ENCODE assay signal across 17 mouse cellular contexts in the genomic region with DNA sequence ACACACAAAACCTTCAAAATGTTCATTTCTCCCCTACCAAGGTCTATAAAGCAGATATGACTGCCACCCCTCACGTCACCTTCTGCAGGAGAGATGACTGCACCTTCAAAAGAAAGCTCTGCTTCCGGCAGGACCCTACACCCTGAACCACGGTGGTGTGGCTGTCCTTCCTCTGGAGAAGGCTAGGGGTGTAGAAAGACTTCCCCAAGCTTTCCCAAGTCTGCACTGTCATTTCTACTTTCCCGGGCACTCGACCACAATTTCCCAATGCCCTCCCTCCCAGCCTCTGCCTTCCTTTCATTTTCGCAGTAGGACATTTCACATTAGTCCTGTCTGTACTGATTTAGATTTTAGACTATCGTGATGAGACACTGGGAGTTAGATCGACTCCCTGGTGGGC. TPM values are rescaled to one million over a fixed set of nuclear protein-coding genes. Genes with fewer than 3 reads are reported as not detected.
DNase-seq lines count a peak whose midpoint lies in the region; ATAC-seq lines count a peak whose summit lies in the region.
"Had no signal": no experiment of that assay in that cellular context is flagged by ENCODE, and none has a peak within 500 bp of the region (broad histone marks: within the 10 kb centered on the region; RNA-seq: fewer than 3 reads in every experiment).

No protein-coding gene starts in this region.

- H3K9ac ChIP-seq in embryonic facial prominence, embryonic 14.5 days (ENCODE audit: low read depth, low read length) = 0 out of 2 replicates have a peak overlapping the region, but pooled peaks have one; percentile 6
- no peak overlapping the region for H3K9ac ChIP-seq in midbrain, embryonic 11.5 days (ENCODE audit: low read length)
- no peak overlapping the region for H3K9ac ChIP-seq in midbrain, embryonic 15.5 days
- H3K9ac ChIP-seq: embryonic facial prominence, embryonic 13.5 days; forebrain, embryonic 13.5 days; limb, embryonic 15.5 days had no signal

- H3K9me3 ChIP-seq in embryonic facial prominence, embryonic 14.5 days (ENCODE audit: control insufficient read depth, low read length) = no peaks in the 10 kb centered on the region
- H3K9me3 ChIP-seq in embryonic facial prominence, embryonic 10.5 days = no peaks in the 10 kb centered on the region
- H3K9me3 ChIP-seq in midbrain, embryonic 11.5 days (ENCODE audit: control insufficient read depth, low read length) = no peaks in the 10 kb centered on the region
- no peaks in the 10 kb centered on the region for H3K9me3 ChIP-seq in midbrain, embryonic 15.5 days
- H3K9me3 ChIP-seq: embryonic facial prominence, embryonic 13.5 days; forebrain, embryonic 13.5 days; limb, embryonic 15.5 days had no signal

- H3K4me2 ChIP-seq in embryonic facial prominence, embryonic 14.5 days (ENCODE audit: low read depth, low read length) = no peak overlapping the region
- no peak overlapping the region for H3K4me2 ChIP-seq in midbrain, embryonic 11.5 days
- H3K4me2 ChIP-seq in midbrain, embryonic 15.5 days = no peak overlapping the region
- H3K4me2 ChIP-seq: embryonic facial prominence, embryonic 13.5 days; forebrain, embryonic 13.5 days; limb, embryonic 15.5 days had no signal

- no peaks in the 10 kb centered on the region for H3K27me3 ChIP-seq in embryonic facial prominence, embryonic 14.5 days (replicated peaks; ENCODE audit: control insufficient read depth, insufficient read depth, low read length)
- peaks cover 12% of the 10 kb centered on the region; the same call in 1 of the 2 replicates for H3K27me3 ChIP-seq in embryonic facial prominence, embryonic 10.5 days (replicated peaks; ENCODE audit: low read depth, poor library complexity, severe bottlenecking)
- no peaks in the 10 kb centered on the region for H3K27me3 ChIP-seq in midbrain, embryonic 11.5 days (ENCODE audit: control insufficient read depth, insufficient read depth, low read length)
- no peaks in the 10 kb centered on the region for H3K27me3 ChIP-seq in midbrain, embryonic 15.5 days (replicated peaks)

- WGBS in embryonic facial prominence, embryonic 14.5 days = 39% methylated on average over 8 of the region's 8 CpGs
- WGBS in embryonic facial prominence, embryonic 10.5 days = 47% methylated on average over 8 of the region's 8 CpGs
- 49% methylated on average over 8 of the region's 8 CpGs for WGBS in midbrain, embryonic 11.5 days
- 45% methylated on average over 8 of the region's 8 CpGs for WGBS in midbrain, embryonic 15.5 days

- no peak for DNase-seq in embryonic facial prominence, embryonic 14.5 days (ENCODE audit: low spot score)
- no peak for DNase-seq in embryonic facial prominence, embryonic 10.5 days (ENCODE audit: low spot score)
- DNase-seq in midbrain, embryonic 11.5 days (ENCODE audit: low spot score, missing footprints) = peak; percentile 67
- DNase-seq in neural tube, embryonic 10.5 days (ENCODE audit: extremely low spot score, low spot score) = no peak
- no peak for DNase-seq in thymus, postnatal 36 days
- DNase-seq: adrenal gland, postnatal 25 days; cerebellum, postnatal 14 days; heart, adult 18-20 months; heart, postnatal 14 days; kidney, adult 2 months had no signal

- H3K4me1 ChIP-seq in embryonic facial prominence, embryonic 14.5 days (ENCODE audit: control insufficient read depth, insufficient read depth, low read length) = peaks cover 4% of the 10 kb centered on the region
- peaks cover 10% of the 10 kb centered on the region for H3K4me1 ChIP-seq in embryonic facial prominence, embryonic 10.5 days
- peaks cover 5% of the 10 kb centered on the region; the same call in 1 of the 2 replicates for H3K4me1 ChIP-seq in midbrain, embryonic 11.5 days (ENCODE audit: control insufficient read depth, insufficient read depth, low read length)
- H3K4me1 ChIP-seq in midbrain, embryonic 15.5 days = peaks cover 11% of the 10 kb centered on the region
- H3K4me1 ChIP-seq: limb, embryonic 15.5 days had no signal

- peaks cover 5% of the 10 kb centered on the region for H3K36me3 ChIP-seq in embryonic facial prominence, embryonic 14.5 days (ENCODE audit: control insufficient read depth, insufficient read depth, low read length)
- H3K36me3 ChIP-seq in embryonic facial prominence, embryonic 10.5 days (replicated peaks) = peaks cover 11% of the 10 kb centered on the region
- H3K36me3 ChIP-seq in midbrain, embryonic 11.5 days (ENCODE audit: control insufficient read depth, insufficient read depth, low read length) = no peaks in the 10 kb centered on the region
- no peaks in the 10 kb centered on the region for H3K36me3 ChIP-seq in midbrain, embryonic 15.5 days (replicated peaks)

- H3K27ac ChIP-seq in embryonic facial prominence, embryonic 14.5 days (replicated peaks; ENCODE audit: low read depth, low read length) = no peak overlapping the region
- H3K27ac ChIP-seq in embryonic facial prominence, embryonic 10.5 days (replicated peaks) = no peak overlapping the region
- no peak overlapping the region for H3K27ac ChIP-seq in midbrain, embryonic 11.5 days (ENCODE audit: low read depth, low read length)
- H3K27ac ChIP-seq in midbrain, embryonic 15.5 days = no peak overlapping the region
- H3K27ac ChIP-seq: embryonic facial prominence, embryonic 13.5 days; forebrain, embryonic 13.5 days; limb, embryonic 15.5 days had no signal

- ATAC-seq in embryonic facial prominence, embryonic 14.5 days (ENCODE audit: low read depth) = no peak
- ATAC-seq in midbrain, embryonic 11.5 days (ENCODE audit: low FRiP score) = no peak
- no peak for ATAC-seq in midbrain, embryonic 15.5 days (replicated peaks)
- ATAC-seq in granulocyte monocyte progenitor cell, adult 5-6 weeks (replicated peaks; ENCODE audit: poor library complexity, severe bottlenecking) = peak; percentile 80
- ATAC-seq in megakaryocyte progenitor cell, adult 5-6 weeks (replicated peaks; ENCODE audit: poor library complexity) = peak; percentile 47
- ATAC-seq: hindbrain, embryonic 16.5 days had no signal

- H3K4me3 ChIP-seq in embryonic facial prominence, embryonic 14.5 days (ENCODE audit: low read depth, low read length) = no peak overlapping the region
- no peak overlapping the region for H3K4me3 ChIP-seq in embryonic facial prominence, embryonic 10.5 days
- no peak overlapping the region for H3K4me3 ChIP-seq in midbrain, embryonic 11.5 days (ENCODE audit: low read depth, low read length)
- H3K4me3 ChIP-seq in midbrain, embryonic 15.5 days = no peak overlapping the region
- H3K4me3 ChIP-seq: embryonic facial prominence, embryonic 13.5 days; forebrain, embryonic 13.5 days; limb, embryonic 15.5 days had no signal

RNA-seq across cellular contexts. Expression of a gene that starts 1.2 kb away (rescaled TPM):
- 22.6 and 23.5 TPM in 2 replicates for polyA plus RNA-seq in embryonic facial prominence, embryonic 14.5 days (2014; fragmentation: Nextera tagmentation; extraction: Ambion mirVana)
- polyA plus RNA-seq in embryonic facial prominence, embryonic 10.5 days (2016; fragmentation: Nextera tagmentation; extraction: Ambion mirVana) = 24.6 and 25.0 TPM in 2 replicates
- polyA plus RNA-seq in midbrain, embryonic 11.5 days (2014; fragmentation: Nextera tagmentation; extraction: Ambion mirVana) = 26.6 and 26.7 TPM in 2 replicates
- polyA plus RNA-seq in midbrain, embryonic 15.5 days (2015; fragmentation: Nextera tagmentation; extraction: Ambion mirVana) = 19.5 and 20.5 TPM in 2 replicates
- total RNA-seq in granulocyte monocyte progenitor cell, adult 5-6 weeks (2014; fragmentation: Nextera tagmentation) = 19.7 and 25.8 TPM in 2 replicates
- 24.0 and 25.5 TPM in 2 replicates for total RNA-seq in granulocyte monocyte progenitor cell, adult 5-6 weeks (2017)
- 15.8 and 20.6 TPM in 2 replicates for total RNA-seq in megakaryocyte progenitor cell, adult 5-6 weeks (2015)
- total RNA-seq in megakaryocyte progenitor cell, adult 5-6 weeks (2017) = 23.1 and 24.2 TPM in 2 replicates

RNA-seq across cellular contexts. Expression of a gene that starts 15.3 kb away (rescaled TPM):
- 0.97 and 1.3 TPM in 2 replicates for polyA plus RNA-seq in embryonic facial prominence, embryonic 14.5 days (2014; fragmentation: Nextera tagmentation; extraction: Ambion mirVana)
- 0.15 and 0.18 TPM in 2 replicates for polyA plus RNA-seq in embryonic facial prominence, embryonic 10.5 days (2016; fragmentation: Nextera tagmentation; extraction: Ambion mirVana)
- not detected in 2 replicates for polyA plus RNA-seq in midbrain, embryonic 11.5 days (2014; fragmentation: Nextera tagmentation; extraction: Ambion mirVana)
- polyA plus RNA-seq in midbrain, embryonic 15.5 days (2015; fragmentation: Nextera tagmentation; extraction: Ambion mirVana) = 0.14 and 0.19 TPM in 2 replicates
- not detected in 2 replicates for total RNA-seq in granulocyte monocyte progenitor cell, adult 5-6 weeks (2014; fragmentation: Nextera tagmentation)
- total RNA-seq in granulocyte monocyte progenitor cell, adult 5-6 weeks (2017) = not detected in 2 replicates
- total RNA-seq in megakaryocyte progenitor cell, adult 5-6 weeks (2015) = not detected in 2 replicates
- total RNA-seq in megakaryocyte progenitor cell, adult 5-6 weeks (2017) = not detected in 2 replicates

Comparison
In these comparisons a context has a peak if more than half of its experiments do, and no peak if none do; other contexts are left out.
1. ATAC-seq: peak in granulocyte monocyte progenitor cell, adult 5-6 weeks (single experiment) and megakaryocyte progenitor cell, adult 5-6 weeks (single experiment); none in embryonic facial prominence, embryonic 14.5 days (single experiment), midbrain, embryonic 11.5 days (single experiment) and midbrain, embryonic 15.5 days (single experiment).